26 mouse cellular contexts compared by ENCODE assay signal in the genomic region with DNA sequence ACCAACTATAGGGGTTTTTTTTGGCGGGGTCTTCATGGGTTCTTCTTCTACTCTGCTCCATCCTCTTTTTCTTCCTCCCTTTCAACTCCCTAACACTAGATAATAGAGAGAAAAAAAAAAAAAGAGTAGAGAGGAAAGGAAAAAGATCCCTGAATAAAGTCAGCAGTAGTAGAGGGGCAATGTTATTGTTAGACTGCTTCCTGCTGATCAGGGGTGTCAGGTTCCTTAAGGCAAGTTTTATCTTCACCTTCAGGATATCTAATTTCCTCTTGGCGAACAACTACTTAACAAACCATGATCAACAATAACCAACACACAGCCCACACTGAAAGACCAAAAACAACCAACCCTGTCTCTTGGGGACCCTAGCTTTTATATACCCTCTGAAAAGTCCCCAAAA.
"Had no signal": no experiment of that assay in that cellular context is flagged by ENCODE, and none has a peak within 500 bp of the region (broad histone marks: within the 10 kb centered on the region; RNA-seq: fewer than 3 reads in every experiment).

No protein-coding gene starts in this region.

- H3K4me2 ChIP-seq: heart, embryonic 11.5 days; heart, embryonic 15.5 days; hindbrain, embryonic 12.5 days; hindbrain, embryonic 14.5 days; kidney, embryonic 15.5 days; limb, embryonic 13.5 days; limb, embryonic 15.5 days; liver, embryonic 12.5 days had no signal

- H3K27ac ChIP-seq: heart, embryonic 15.5 days; hindbrain, embryonic 10.5 days; hindbrain, embryonic 12.5 days; hindbrain, embryonic 14.5 days; kidney, embryonic 15.5 days; kidney, postnatal 0 days; limb, embryonic 13.5 days; limb, embryonic 15.5 days; liver, embryonic 12.5 days; liver, embryonic 14.5 days had no signal

- H3K4me1 ChIP-seq: heart, embryonic 15.5 days; hindbrain, embryonic 12.5 days; limb, embryonic 13.5 days; limb, embryonic 15.5 days had no signal

- H3K9me3 ChIP-seq: heart, embryonic 15.5 days; hindbrain, embryonic 12.5 days; kidney, embryonic 15.5 days; limb, embryonic 13.5 days; limb, embryonic 15.5 days; liver, embryonic 12.5 days had no signal

- DNase-seq: gastrocnemius, postnatal 14 days; heart, adult 18-20 months; heart, postnatal 14 days; heart, postnatal 4 days; kidney, adult 11 months; kidney, adult 2 months; kidney, adult 9 months; kidney, postnatal 14 days; kidney, postnatal 36 days; layer of hippocampus, adult 9-11 months; layer of hippocampus, postnatal 36 days; left cerebral cortex, postnatal 4 days had no signal

- H3K4me3 ChIP-seq: heart, embryonic 15.5 days; hindbrain, embryonic 10.5 days; hindbrain, embryonic 12.5 days; kidney, embryonic 15.5 days; limb, embryonic 13.5 days; limb, embryonic 15.5 days; liver, embryonic 12.5 days had no signal

- H3K27me3 ChIP-seq: heart, embryonic 15.5 days; hindbrain, embryonic 12.5 days; kidney, embryonic 15.5 days; limb, embryonic 13.5 days; limb, embryonic 15.5 days; liver, embryonic 12.5 days had no signal

- H3K9ac ChIP-seq: heart, embryonic 15.5 days; hindbrain, embryonic 12.5 days; hindbrain, embryonic 14.5 days; kidney, embryonic 15.5 days; limb, embryonic 13.5 days; limb, embryonic 15.5 days; liver, embryonic 12.5 days; liver, embryonic 14.5 days had no signal

- H3K36me3 ChIP-seq: heart, embryonic 15.5 days; hindbrain, embryonic 12.5 days; kidney, embryonic 15.5 days; liver, embryonic 12.5 days had no signal

- ATAC-seq: hindbrain, embryonic 16.5 days; inflammation-experienced regulatory T-cells, adult 6 months; intestine, embryonic 16.5 days had no signal
